Mouse (Mus musculus) gastrocnemius, postnatal 4 days (tissue): ENCODE results near the gene Olfr133. TPM values are rescaled to one million over a fixed set of nuclear protein-coding genes. Genes with fewer than 3 reads are reported as not detected.
"Not testable (repeated sequence)": the region's sequence is repeated elsewhere in the genome, so short reads cannot be mapped to it uniquely, and the experiment has no call there.

Experiments used
- DNase-seq, 2 experiments: peaks; one replicate each; pipeline ENCODE4 v3.0.0; 2021 to 2022; ENCODE audit warnings: low spot score in 2 of 2, mixed read lengths in 2 of 2
- long read RNA-seq, 2 experiments: library from polyadenylated mRNA; stranded (forward); transcript quantifications; one replicate each; pipeline ENCODE4 v2.0.0; 2021
- total RNA-seq, 2 experiments: library from RNA; stranded (reverse); gene quantifications; 2 replicates each; pipeline ENCODE4 v1.2.3; 2021

The Olfr133 gene
- total RNA-seq: not detected
- long read RNA-seq, experiment 1: 0 reads
- long read RNA-seq, experiment 2: 0 reads

DNA sequence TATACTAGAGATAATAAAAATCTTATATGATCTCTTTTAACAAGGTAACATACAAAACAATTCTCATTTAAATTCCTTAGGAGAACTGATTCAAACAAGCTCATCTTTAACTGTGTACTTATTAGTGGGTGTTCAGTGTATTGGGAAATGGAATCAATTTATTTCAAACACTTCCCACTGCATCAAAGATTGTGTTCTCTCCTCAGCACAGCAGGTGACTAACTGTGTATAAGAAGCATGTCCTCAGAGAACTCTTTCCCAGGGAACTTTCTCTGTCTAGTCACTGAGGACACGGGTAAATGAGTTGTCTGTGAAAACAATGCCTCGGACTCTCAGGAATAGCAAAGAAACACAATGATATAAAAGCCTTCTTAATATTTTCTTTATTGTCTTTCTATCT lies at the start of gene Olfr133:
Olfr133 (plus strand) TSS at position 301 of the 400 bp plus-strand sequence.
- no peak for DNase-seq

DNA sequence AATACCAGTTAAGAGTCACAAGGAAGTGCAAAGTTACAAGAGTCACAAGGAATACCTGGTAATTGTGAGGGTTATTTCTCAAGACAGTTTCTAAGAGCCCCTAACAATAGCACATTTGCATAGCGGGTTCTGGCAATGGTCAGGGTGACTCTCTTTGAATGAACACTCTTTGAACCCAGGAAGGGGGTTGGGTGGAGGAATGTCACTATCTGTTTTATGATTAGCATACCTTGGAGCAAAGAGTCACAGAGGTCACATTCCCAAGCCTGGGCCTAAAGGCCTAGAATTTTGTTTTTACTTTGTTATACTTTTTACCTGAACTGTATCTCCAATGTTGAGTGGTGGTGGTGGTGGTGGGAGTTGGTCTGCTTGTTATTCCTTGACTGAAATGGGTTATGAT lies 20.9 kb upstream of the Olfr133 start:
- DNase-seq: not testable (repeated sequence)

DNA sequence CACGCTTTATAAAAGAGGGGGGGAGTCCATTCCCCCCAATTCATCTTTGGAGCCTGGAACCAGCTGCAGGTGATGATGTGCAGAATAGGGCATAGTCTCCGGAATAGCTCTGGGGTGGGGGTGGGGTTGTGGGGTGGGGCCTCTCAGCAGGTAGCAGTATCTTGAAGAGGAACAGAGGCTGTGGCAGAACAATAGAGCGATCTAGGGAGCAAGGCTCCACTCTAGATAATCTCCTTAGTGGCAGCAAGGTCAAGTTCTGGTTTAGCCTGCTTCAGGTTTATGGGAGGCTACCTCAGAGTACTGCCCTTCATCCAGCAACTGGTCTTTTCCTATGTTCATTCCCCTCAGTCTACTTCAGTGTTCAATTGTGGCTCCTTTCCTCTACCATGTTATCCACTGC lies 19.7 kb upstream of the Olfr133 start:
- not testable (repeated sequence) for DNase-seq

DNA sequence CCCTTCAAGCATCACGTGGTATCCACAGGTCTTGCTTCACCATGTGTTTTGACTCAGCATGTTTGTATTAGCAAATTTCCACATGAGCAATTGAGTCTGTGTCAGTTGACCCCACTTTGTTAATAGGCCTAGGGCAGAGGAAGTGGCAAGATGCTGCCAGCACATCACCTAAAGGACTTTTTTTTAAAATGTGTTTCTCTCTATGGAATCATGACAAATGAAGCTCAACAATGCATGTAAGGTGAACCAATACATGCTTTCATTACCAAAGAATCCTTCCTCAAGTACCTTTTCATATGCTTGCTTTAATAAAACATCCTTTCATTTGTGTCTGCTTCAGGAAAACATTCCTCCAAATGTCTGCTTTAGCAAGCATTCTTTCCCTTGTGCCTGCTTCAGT lies 10.7 kb upstream of the Olfr133 start, which contains the start of gene Olfr132:
Olfr132 (minus strand) TSS at position 101 of the 400 bp plus-strand sequence.
- no peak for DNase-seq

DNA sequence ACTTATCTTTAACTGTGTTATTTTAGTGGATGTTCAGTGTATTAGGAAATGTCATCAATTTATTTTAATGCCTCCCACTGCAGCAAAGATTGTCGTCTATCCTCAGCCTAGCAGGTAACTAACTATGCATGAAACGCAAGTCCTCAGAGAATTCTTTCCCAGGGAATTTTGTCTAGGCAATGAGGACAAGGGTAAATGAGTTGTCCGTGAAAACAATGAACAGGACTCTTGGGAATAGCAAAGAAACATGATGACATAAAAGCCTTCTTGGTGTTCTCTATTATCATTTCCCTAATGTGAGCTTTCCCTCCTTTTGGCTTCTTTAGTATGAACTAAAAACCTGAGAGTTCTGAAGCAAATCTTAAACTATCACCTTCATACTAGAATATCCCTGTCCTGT lies 26.0 kb downstream of the Olfr133 start, which contains the start of gene Olfr134:
Olfr134 (plus strand) TSS at position 301 of the 400 bp plus-strand sequence.
- DNase-seq: no peak

Other genes starting within 250 kb of the Olfr133 start
- not detected for gene Olfr127, start 244.8 kb upstream of the Olfr133 start, total RNA-seq
- gene Olfr128, start 224.7 kb upstream of the Olfr133 start, total RNA-seq: not detected
- gene Olfr761, start 192.2 kb upstream of the Olfr133 start, total RNA-seq: not detected
- gene Olfr129, start 85.2 kb upstream of the Olfr133 start, total RNA-seq: not detected
- gene Olfr130, start 81.4 kb upstream of the Olfr133 start, total RNA-seq: not detected
- not detected for gene Olfr131, start 56.6 kb upstream of the Olfr133 start, total RNA-seq
- not detected for gene Olfr132, start 10.8 kb upstream of the Olfr133 start, total RNA-seq
- gene Olfr134, start 26.1 kb downstream of the Olfr133 start, total RNA-seq: not detected
- gene Olfr135, start 59.1 kb downstream of the Olfr133 start, total RNA-seq: not detected
- not detected for gene Olfr138, start 115.8 kb downstream of the Olfr133 start, total RNA-seq
- gene Olfr137, start 162.3 kb downstream of the Olfr133 start, total RNA-seq: not detected
- gene Olfr136, start 184.6 kb downstream of the Olfr133 start, total RNA-seq: not detected